Mouse (Mus musculus) lung, postnatal 14 days (tissue): ENCODE results near the gene Iqcn.

Source experiments
- DNase-seq: peaks from one replicate; pipeline ENCODE4 v3.0.0; 2021

Iqcn gene

DNA sequence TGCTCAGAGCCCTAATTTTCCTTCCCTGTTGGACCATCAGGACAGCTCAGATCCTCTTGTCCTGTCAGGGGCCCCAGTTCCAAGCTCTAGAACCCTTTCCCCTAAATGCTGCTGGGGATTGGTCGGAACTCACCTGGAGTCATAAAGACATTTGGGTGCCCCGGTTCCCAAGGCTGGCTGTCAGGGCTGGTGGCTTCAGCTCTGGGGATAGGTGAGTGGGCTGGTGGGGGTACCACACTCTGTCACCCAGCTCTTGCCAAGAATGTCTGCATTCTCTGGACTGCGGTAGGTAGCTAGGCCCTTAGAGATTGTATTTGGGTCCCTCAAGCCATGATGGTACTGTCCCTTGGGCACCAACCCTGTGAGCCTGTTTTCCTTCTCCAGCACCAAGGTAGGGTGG, at the start of gene Iqcn:
TSS of gene Iqcn (plus strand) at position 171 of the 400 bp plus-strand sequence.
- DNase-seq: no peak

DNA sequence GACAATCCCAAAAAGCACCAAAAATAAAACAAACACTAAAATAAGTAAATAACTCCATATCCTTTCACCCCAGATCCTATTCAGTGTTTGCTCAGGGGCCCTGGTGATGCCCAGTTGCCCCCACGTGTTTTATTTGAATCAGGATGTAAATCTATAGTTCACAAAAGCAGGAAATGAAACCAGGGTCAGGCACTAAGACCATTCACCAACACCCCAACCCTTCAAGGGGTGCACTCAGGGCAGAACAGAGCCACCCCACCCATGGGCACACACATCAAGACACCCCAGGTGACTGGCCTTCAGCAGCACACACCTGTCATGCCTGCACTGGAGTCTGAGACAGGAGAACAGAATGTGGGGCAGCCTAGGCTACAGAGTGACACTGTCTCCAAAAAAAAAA, 49.1 kb upstream of the Iqcn start:
- no peak for DNase-seq

DNA sequence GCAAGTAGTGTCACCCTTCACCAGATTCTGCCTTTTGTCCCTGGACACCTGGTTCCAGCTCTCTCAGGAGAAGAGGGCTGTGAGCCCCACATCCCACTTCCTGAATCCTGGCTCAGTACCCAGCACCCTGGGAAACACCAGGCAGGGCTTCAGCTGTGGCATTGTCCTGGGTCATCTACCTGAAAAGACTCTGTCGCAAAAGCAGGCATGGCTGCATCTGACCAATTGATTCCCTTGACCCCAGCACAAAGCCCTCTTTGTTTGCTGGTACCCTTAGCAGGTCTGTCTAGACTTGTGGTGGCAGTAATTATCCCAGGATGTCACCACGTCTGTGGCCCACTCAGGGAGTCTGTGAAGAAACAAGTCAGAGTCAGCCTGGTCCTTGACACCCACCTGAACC, 47.8 kb upstream of the Iqcn start:
- no peak for DNase-seq

DNA sequence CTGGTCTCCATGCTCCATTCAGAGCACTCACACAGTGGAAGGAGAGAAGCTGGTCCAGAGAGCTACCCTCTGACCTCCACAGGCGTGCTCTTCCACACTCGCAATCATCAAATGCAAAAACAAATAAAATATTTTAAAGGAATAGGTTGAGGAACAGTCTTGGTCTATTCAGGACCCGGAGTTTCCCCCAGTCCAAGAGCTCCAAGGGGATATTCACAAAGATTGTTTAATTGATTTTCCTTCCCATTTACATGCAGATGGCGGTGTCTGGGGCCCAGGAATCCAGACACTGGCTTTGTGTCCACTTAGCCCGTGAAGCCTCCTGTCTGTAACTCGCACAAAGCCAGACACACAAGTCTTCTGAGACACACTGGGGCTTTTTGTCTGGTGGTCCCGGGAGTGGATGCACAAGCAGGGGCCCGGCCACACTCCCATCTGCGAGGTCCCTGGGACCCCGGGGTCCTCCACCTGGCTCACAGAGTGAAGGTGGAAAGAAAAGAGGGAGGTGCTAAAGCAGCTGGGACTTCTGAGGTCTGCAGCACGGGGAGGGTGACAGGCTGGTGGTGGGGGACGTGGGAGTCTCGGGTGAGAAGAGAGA, 47.0 kb upstream of the Iqcn start:
- DNase-seq: no peak

DNA sequence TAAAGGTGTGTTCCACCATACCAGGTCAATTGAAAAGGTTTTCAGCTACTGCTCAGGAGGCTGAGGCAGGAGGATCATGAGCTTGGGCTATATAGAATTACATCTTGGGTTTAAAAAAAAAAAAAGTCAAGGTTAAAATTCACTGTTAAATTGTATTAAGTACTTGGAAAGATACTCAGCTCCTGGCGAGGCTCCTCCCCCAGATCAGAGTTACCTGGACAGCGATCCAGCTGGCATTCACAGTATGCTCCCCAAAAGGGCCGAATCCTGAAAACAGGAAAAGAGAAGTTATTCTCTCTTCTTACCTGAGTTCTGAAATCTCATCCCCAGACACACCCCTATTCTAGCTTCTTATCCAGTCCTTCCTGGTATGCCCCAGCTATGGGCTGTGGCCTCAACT, 46.0 kb upstream of the Iqcn start:
- no peak for DNase-seq

DNA sequence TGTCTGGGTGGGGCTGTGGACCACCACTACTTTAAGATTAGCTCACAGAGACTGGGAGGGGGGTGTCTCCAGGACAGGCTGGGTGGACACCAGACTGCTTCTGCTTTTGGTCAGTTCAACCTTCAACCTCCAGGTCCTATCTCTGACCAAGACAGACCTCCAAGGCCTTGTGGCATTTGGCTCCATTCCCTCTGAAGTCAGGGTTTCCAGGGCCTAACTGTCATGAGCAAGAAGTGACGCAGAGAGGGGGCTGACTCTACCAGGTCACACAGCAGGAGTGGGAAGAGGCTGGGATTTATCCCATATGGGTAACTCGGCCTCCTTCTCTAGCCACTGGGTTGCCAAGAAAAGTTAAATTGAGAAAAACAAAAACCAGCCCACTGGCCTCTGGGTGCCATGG, 45.5 kb upstream of the Iqcn start:
- no peak for DNase-seq

DNA sequence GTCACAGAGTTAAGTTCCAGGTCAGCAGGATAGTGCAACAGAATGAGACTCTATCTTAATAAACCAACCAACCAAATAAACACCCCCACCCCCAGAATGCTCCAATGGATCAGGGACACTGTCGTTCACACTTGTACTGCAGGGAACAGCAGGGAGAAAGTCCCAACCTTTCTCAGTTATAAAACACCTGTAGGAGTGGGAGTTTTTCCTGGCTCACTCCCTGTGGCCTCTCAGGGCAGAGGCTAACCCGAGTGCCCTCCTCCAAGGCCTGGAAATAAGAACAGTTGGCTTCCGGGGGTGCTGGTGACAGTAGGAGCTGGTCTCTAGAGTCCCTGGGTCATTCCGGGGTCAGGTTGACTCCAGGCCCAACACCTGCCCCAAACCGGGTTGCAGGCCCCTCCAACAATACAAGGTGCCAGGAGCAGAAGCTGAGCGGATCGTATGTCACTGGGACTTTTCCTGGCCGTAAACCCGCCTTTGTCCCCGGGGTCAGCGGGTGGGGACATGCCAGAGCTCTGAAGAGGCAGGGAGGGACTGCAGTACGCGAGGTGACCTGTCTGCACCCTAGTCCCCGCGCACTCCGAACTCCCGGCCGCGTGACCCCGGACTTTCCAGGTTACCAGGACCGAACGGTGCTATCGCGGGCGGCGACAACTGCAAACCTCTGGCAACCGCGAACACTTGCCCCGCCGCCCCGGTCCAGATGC, 44.2 kb upstream of the Iqcn start:
- no peak for DNase-seq

DNA sequence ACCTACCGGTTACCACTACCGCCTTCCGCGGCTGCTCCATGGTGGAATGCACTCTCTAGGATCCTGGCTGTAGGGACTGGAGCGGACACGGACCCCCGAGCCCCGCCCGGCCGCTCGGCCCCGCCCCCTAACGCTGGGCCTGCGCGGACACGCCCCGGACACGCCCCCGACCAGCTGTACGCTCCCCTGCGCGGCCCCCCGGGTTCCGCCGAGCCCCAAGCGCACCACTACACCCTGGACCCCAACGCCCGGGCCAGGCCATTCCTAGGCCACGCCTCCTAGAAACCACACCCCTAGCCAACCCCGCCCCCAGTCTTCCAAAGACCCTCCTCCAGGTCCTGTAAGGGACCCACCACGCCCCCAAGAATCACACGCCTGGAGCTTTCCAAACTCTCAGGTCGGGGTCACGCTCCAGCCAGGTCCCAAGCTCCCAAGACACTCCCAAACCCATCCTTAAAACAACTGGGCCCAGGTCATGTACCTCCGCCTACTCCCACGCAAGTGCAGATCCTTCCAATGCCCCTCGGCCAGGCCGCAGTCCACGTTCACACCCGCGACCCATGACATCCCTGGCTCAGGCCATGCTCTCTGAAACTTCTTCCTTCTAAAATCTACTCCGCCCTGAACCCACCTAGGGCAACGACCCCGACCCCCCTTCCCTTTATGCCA, 43.5 kb upstream of the Iqcn start:
- DNase-seq: peak; percentile 93

DNA sequence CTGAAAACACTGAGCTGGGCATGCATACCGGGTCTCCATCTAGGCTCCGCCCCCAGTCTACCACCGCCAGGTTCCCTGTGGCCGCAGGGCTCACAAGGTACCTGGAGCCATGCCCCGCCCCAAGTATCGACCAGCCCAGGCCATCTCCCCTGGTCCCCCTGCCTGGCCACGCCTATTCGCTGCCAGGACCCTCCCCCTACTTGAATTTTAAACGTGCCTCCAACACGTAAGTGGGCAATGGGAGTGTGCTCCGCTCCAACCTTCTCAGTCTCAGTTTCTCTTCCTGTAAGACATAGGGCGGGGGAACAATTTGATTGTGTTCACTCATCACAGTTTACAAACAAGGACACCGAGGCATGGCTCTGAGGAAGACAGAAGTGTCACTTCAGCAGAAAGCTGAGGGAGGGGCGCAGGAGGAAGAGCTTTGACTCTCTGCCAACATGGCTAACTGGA, 43.0 kb upstream of the Iqcn start, which contains the start of gene Pgpep1:
TSS of gene Pgpep1 (minus strand) at position 116 of the 453 bp plus-strand sequence.
- peak; percentile 43 for DNase-seq

DNA sequence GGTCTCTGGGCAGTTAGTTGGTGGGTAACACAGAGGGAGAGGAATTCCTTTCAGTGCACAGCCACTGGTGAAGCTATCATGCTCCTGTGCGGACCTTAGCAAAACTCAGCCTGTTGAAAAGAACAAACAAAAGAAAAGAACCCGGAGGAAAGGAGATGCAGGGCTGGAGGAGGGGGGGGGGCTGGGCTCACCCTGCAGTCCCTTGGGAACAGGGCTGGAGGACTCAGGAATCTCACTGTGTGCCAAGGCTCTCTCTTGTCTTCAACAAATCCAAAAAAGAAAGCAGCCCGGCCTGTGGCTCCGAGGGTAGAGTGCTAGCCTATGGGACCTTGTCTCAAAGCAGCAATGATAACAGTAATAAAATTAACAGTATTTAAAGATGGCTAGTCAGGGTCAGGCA, 39.6 kb upstream of the Iqcn start:
- no peak for DNase-seq

DNA sequence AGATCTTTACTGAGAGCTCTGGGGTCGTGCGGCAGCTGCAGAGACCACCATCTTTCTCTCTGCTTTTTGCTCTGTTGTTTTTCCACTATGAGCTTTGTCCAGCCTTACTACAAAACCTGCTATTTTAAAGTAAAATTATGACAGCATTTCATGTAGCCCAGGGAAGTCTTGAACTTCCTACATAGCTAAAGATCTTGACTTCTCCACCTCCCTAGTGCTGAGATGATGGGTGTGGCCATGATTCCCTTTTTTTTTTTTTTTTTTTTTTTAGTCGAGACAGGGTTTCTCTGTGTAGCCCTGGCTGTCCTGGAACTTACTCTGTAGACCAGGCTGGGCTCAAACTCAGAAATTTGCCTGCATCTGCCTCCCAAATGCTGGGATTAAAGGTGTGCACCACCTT, 38.6 kb upstream of the Iqcn start:
- DNase-seq: no peak

DNA sequence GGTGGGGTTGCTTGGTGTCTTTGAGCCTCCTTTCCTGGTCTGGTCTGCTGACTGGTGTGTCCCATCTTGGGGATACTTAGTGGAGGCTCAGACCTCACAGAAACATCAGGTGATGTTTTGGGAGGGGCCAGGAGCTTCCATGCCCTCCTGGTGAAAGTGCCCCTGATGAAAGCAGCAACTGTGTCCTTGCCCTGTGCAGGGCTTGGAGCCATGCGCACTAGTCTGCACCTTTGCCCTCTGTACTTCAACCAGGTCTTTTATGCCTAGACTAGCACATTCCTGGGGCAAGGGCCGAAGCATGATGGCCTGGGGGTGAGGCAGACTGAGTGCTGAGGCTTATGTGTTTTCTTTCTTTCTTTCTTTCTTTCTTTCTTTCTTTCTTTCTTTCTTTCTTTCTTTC, 37.7 kb upstream of the Iqcn start:
- no peak for DNase-seq

DNA sequence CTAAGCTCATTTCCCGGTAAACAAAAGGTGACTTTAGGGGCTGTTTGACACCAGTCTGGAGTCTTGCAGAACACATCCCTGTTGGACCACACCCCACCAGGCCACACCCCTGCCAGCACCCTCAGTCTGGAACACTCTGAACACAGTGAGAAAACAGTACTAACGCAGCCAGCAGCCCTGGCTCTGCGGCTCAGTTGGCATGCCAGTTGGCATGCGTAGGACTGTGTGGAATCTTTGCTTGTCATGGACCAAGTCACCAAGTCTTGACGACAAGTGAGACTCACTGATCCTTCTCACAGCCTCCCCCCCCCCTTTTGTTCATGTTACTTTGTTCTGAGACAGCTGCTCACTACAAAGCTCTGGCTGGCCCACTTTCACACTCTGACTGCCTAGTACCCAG, 36.2 kb upstream of the Iqcn start:
- peak; percentile 63 for DNase-seq

DNA sequence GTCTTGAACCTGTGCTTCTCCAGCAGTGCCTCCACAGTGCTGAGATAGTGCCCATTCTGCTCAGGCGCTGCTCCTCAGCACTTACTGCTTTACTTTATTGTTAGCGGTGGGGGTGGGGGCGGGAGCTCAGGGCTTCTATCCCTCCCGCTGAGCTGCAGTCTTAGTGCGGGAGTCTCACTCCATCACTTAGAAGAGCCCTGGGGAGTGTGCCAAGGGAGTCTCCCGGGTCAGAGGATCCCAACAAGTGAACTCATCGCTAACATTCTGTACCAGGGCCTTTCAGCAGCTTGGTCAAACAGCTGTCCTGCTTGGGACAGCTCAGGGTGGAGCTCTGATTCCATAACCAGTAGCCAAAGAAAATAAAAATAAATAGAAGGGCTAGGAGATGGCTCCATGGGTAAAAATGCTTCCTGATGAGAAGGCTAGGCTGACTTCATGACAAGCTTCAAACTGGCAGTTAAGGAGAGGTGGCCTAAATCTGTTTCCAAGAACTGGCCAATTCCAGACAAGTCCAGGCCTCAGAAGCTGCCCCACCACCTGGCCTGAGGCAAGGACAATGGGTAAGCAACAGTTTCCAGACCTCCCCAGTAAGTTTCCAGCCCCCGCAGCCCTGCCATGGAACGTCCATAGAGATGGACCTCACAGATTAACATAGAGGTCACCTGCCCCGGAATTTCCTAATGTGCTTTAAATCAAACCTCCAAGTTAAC, 31.5 kb upstream of the Iqcn start:
- DNase-seq: peak; percentile 60

DNA sequence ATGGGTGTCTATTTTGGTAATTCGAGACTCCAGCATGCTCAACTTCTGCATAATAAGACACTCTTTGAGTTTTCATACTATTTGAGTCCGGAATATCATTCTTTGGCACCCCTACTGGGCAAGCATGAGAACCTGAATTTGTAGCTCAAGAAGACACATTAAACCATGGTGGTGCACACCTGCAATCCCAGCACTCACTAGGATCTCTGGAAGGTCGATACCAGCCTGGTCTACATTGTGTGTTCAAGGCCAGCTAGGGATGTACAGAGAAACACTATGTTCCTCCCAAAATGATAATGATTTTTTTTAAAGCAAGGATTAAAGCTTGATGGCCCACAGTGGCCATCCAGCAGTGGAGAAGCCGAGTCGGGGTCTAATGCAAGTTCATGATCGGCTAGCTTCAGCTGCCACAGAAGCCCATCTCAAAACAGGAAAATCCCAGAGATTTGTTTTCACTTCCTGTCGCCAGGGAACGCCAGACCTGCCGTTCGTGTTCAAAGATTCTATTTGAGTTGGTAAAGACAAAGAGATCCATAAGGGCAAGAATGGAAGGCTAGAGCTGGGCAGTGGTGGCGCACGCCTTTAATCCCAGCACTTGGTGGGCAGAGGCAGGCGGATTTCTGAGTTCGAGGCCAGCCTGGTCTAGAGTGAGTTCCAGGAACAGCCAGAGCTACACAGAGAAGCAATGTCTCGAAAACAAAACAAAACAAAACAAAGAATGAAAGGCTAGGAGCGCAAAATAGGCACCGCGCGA, 30.8 kb upstream of the Iqcn start:
- DNase-seq: no peak

DNA sequence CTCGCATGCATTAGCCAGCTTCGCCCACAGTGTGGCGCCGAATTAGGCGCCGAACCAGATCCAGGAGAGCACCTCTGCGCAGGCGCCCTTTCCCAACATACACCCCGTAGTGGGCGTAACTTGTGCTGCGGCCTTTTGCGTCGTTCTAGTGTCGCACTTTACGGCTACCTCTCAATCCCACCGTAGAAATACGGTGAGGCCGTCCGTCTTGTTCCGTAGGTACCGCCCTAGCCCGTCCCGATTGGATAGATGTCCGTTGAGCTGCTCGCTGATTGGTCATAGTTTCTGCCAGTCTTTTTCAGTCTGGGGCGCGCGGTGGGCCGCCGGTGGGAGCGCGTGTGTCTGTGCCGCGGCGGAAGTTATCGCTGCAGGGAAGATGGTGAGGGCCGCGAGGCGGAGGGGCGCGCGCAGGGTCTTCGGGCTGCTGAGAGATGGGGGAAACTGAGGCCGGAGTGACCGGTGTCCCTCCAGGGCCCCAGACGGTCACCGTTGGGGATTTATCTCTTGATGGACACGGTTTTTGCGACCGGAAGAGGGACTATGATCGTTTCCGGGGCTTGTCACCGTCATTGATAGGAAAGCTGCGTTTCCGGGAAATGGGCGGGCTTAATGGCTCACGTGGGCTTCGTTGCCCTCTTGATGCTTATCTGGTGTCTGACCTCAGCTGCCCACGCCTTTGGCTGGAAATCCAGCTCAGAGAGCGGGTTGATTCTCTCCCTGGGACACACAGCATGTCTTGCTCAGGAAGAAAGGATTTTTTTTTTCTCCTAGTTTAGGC, 30.0 kb upstream of the Iqcn start, which contains the start of gene Lsm4:
TSS of gene Lsm4 (plus strand) at position 170 of the 778 bp plus-strand sequence.
- peak; percentile 96 for DNase-seq

DNA sequence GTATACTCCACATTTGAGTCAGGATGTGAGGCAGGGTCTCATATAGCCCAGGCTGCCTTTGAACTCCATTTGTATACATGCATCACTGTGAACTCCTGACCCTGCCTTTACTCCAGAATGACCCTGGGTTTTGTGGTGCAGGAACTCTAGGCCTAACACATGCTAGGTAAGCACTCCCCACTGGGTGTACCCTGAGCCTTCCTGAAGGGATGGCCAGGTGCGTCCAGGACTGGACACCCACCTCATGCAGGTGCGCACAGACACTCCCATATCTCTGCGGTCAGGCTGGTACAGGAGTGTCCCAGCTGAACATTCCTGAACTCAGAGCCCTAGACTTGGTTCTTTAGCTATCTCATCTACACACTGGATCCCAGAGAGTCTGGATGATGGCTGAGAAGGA, 29.1 kb upstream of the Iqcn start:
- DNase-seq: no peak

DNA sequence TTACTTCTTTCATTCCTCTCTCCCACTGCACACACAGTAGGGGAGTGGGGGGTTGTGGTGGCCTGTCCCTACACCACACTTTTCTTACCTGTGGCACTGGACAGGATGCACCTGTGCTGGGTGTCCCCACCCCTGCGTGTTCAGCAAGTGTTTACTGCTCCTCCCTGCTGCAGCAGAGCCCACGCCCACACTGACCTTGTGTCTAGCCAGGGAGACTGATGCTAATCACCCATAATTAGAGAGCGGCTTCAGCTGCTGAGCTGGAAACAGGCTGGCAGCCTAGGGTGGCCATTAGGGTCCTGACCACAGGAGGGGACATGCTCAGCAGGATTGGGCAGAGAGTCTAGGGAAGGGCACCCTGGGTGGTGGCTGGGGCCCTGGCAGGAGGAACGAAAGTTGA, 28.5 kb upstream of the Iqcn start:
- no peak for DNase-seq

DNA sequence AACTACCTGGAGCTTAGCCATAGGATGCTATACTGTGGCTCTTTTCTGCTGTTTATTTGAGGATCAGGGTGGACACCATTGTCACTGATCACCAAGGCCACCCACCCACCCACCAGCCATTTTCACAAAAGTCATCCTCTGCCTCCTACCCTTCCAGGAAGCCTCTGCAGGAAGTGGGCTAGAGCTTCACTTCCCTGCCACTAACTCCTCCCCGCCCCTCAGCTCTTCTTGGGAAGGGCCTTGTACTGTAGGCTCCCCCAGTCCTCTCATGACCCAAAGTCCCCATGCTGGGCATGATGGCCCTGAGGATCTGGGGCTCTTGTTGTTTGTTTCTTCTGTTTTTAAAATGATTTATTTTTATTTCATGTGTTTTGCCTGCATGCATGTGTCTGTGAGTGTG, 27.9 kb upstream of the Iqcn start:
- no peak for DNase-seq

DNA sequence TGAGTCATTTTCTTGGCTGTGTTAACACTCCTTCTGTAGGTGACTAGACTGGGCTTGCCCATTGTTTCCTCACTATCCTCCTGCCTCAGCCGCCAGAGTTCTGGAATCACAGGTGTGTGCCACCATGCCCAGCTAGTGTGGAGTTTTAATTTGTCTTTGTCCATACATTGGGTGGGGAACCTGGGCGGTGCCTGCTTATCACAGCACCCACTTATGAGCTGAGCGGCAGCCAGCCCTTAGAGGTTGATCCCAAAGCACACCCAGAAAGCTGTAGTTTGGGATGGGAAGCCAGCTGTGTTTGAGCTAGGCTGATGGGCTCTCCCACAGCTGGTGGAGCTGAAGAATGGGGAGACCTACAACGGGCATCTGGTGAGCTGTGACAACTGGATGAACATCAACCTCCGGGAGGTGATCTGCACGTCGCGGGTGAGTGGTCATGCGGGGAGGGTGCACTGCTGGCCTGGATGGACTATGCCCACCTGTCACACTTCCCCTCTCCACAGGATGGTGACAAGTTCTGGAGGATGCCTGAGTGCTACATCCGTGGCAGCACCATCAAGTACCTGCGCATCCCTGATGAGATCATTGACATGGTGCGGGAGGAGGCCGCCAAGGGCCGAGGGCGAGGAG, 25.7 kb upstream of the Iqcn start:
- DNase-seq: no peak

DNA sequence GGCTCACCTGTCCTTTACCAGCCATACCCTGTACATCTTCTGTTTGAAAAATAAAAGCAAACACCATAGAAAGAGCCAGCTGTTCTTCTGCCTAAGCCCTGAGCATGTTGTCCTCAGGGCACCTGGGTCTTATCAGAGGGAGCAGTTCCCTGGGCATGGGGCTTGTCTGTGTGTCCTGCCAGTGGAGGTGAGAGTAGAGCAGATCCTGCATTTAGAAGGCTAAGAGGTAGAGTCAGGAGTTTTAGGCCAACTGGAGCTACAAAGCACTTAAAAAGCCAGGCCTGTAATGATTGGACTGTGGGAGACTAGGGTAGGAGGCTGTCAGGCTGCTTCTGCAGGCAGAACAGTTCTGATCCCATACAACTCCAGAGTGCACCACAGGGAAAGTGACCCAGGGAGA, 24.6 kb upstream of the Iqcn start:
- no peak for DNase-seq
